Mouse (Mus musculus): ENCODE data around the gene Nod2.

DNA sequence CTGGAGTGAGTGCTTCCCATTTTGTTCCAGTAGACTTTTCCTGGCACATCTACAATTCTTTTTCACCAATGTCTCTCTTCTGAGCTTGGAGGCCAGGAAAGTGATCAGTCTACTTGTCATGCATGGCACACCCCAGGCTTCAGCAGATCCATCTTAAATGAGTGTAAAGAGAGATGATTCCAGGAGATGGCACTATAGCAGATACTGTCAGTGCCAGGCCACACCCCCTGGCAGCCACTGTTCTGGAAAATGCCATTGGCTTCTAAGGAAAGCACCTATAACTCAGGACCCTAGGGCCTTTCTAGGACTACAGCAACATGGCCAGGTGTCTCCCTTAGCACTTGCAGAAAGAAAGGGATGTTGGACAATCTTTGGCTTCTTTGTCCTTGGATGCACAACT lies 16.0 kb upstream of the Nod2 start:
- TF ChIP-seq CTCF (IDR thresholded peaks at IDR 0.05; ENCODE audit: control insufficient read depth, insufficient read depth, insufficient replicate concordance, low read depth, low read length), result no peak
- TF ChIP-seq POLR2A (IDR thresholded peaks at IDR 0.05; ENCODE audit: control insufficient read depth, low read depth, low read length), result no peak

Data from testis, adult 2 months (tissue).